Mouse (Mus musculus) small intestine, adult 2 months (tissue): ENCODE measurements around the gene Htr5b.

ENCODE experiments used
- CTCF ChIP-seq: fragments of 200-500 bp; IDR thresholded peaks from 2 replicates; pipeline ENCODE4 v1.5.1; 2012; ENCODE audit warnings: low read depth, mild to moderate bottlenecking, control low read depth, inconsistent platforms, low read length, moderate library complexity, mixed read lengths; ENCODE audit not compliant: insufficient replicate concordance, insufficient read length; ENCODE audit errors: extremely low read depth
- POLR2A ChIP-seq: fragments of 200-500 bp; IDR thresholded peaks from 2 replicates; pipeline ENCODE4 v1.6.1; 2012; ENCODE audit warnings: low read depth, mild to moderate bottlenecking, control low read depth, inconsistent platforms, low read length, moderate library complexity

DNA sequence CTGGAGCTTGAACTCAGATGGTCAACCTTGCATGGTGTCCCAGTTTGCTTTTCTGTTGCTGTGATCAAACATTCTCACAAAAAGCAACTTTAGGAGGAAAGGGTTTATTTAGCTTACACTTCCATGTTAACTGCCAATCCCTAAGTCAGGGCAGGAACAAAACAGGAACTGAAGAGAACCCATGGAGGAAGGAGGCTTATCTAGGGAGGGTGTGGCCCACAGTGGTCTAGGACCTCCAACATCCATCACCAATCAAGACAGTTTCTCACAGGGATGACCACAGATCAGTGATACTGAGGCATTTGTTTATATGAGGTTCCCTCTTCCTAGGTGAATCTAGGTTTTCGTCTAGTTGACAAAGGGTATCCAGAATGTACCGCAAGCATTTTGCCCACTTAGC is 16.3 kb downstream of the Htr5b start:
- TF ChIP-seq CTCF = no peak
- TF ChIP-seq POLR2A = no peak
